Mouse (Mus musculus) forebrain, embryonic 16.5 days (tissue): Measurements from ENCODE around the gene Timp1. TPM values are rescaled to one million over a fixed set of nuclear protein-coding genes. Genes with fewer than 3 reads are reported as not detected.
A peak's percentile ranks its signal among the peaks of the same experiment; 100 is the strongest.

Source experiments
- ATAC-seq: fragments of 200-750 bp; cut with Nextera tagmentation; 2 replicates; pipeline ENCODE4 v1.8.0; 2017; ENCODE audit warnings: mild to moderate bottlenecking, moderate library complexity
- H3K27ac ChIP-seq: fragments of 300-500 bp; sonication (generic); 2 replicates; pipeline ENCODE4 v1.5.1; 2014; ENCODE audit warnings: low read length, control low read depth
- H3K27me3 ChIP-seq: fragments of 300-500 bp; sonication (generic); replicated peaks from 2 replicates; pipeline ENCODE4 v1.6.1; 2014; ENCODE audit warnings: low read length; ENCODE audit not compliant: control insufficient read depth, insufficient read depth
- H3K36me3 ChIP-seq: fragments of 300-500 bp; sonication (generic); 2 replicates; pipeline ENCODE4 v1.6.1; 2014; ENCODE audit not compliant: control insufficient read depth, insufficient read depth
- H3K4me1 ChIP-seq: fragments of 300-500 bp; sonication (generic); replicated peaks from 2 replicates; pipeline ENCODE4 v1.6.1; 2014; ENCODE audit warnings: low read length; ENCODE audit not compliant: control insufficient read depth, insufficient read depth
- H3K4me2 ChIP-seq: fragments of 300-500 bp; sonication (generic); 2 replicates; pipeline ENCODE4 v1.6.1; 2014; ENCODE audit warnings: mild to moderate bottlenecking, low read length, control low read depth
- H3K4me3 ChIP-seq: fragments of 300-500 bp; sonication (generic); replicated peaks from 2 replicates; pipeline ENCODE4 v1.5.1; 2014; ENCODE audit warnings: mild to moderate bottlenecking, low read length, control low read depth
- H3K9ac ChIP-seq: fragments of 300-500 bp; sonication (generic); replicated peaks from 2 replicates; pipeline ENCODE4 v1.6.1; 2014; ENCODE audit warnings: low read depth, low read length, control low read depth
- H3K9me3 ChIP-seq: fragments of 300-500 bp; sonication (generic); 2 replicates; pipeline ENCODE4 v1.6.1; 2016; ENCODE audit warnings: low read length; ENCODE audit not compliant: control insufficient read depth
- WGBS: fragments of 180-500 bp; shearing (Covaris S2); extraction: QIAGEN DNeasy Blood & Tissue Kit; methylation state at CpG from one replicate; pipeline ENCODE4 v1.1.7; 2014; 5-methylcytosine and 5-hydroxymethylcytosine counted together
- microRNA-seq: library from miRNA; unstranded; fragments of <30 nt; microRNA quantifications from one replicate; pipeline ENCODE4, GENCODE M21; 2017
- polyA plus RNA-seq: library from polyadenylated mRNA; unstranded; fragments of >200 nt; fragmentation: Nextera tagmentation; extraction: Ambion mirVana; gene quantifications from 2 replicates; pipeline ENCODE4 v1.2.1, GENCODE M21; 2015

The Timp1 gene
- polyA plus RNA-seq, 1 experiment from 2014 or later: 2.4 TPM

GRCm38 (mm10) chrX:20920844-20921364 is 50.9 kb downstream of the Timp1 start, which contains the start of gene Syn1:
Gene Syn1 (minus strand): TSS chrX:20921004.
- Histone ChIP-seq H3K27ac (peak within 1 kb of the TSS; percentile 66), H3K36me3 (no peaks in the 10 kb centered on the region), H3K27me3 (no peaks in the 10 kb centered on the region), H3K4me1 (peaks cover 9% of the 10 kb centered on the region; the same call in 1 of the 2 replicates), H3K4me2 (peak within 1 kb of the TSS; percentile 60), H3K4me3 (peak within 1 kb of the TSS; percentile 66), H3K9ac (peak within 1 kb of the TSS; percentile 67), H3K9me3 (no peaks in the 10 kb centered on the region)
- WGBS: 23% methylated on average over 32 of the region's 44 CpGs
- ATAC-seq: peak; percentile 97

- peak overlapping the region; percentile 65 for H3K27ac ChIP-seq
- ATAC-seq: no peak; the same call in 1 of the 2 replicates
Measured at GRCm38 (mm10) chrX:20921366-20921765, 51.4 kb downstream of the Timp1 start.

GRCm38 (mm10) chrX:20923506-20923905 is 53.5 kb downstream of the Timp1 start:
- H3K27ac ChIP-seq: no peak overlapping the region

More at GRCm38 (mm10) chrX:20921366-20921765, 51.4 kb downstream of the Timp1 start:
- Histone ChIP-seq H3K4me1 (peaks cover 9% of the 10 kb centered on the region; the same call in 1 of the 2 replicates), H3K27me3 (no peaks in the 10 kb centered on the region), H3K4me3 (peak overlapping the region; percentile 66), H3K4me2 (peak overlapping the region; percentile 60), H3K9me3 (no peaks in the 10 kb centered on the region), H3K9ac (no peak overlapping the region; the same call in 1 of the 2 replicates), H3K36me3 (no peaks in the 10 kb centered on the region)
- 42% methylated on average over 5 of the region's 5 CpGs for WGBS

More at GRCm38 (mm10) chrX:20923506-20923905, 53.5 kb downstream of the Timp1 start:
- H3K36me3 ChIP-seq: no peaks in the 10 kb centered on the region
- WGBS: 79% methylated on average over 1 of the region's 1 CpGs
- H3K27me3 ChIP-seq: no peaks in the 10 kb centered on the region
- H3K9me3 ChIP-seq: no peaks in the 10 kb centered on the region
- peaks cover 9% of the 10 kb centered on the region; the same call in 1 of the 2 replicates for H3K4me1 ChIP-seq
- no peak overlapping the region for H3K4me3 ChIP-seq
- no peak overlapping the region for H3K4me2 ChIP-seq
- ATAC-seq: no peak
- H3K9ac ChIP-seq: no peak overlapping the region

Small RNAs within 50 kb of the gene (microRNA-seq; reads per million reads assigned to microRNA genes)
- not detected for gene Gm24824
- 1.5 reads per million for gene Mir5617

Other genes with a start within 250 kb of the Timp1 start
- gene Uba1, start 211.8 kb upstream of the Timp1 start, polyA plus RNA-seq: 436 and 446 TPM in 2 replicates
- 132 and 137 TPM in 2 replicates for gene Cdk16, start 182.2 kb upstream of the Timp1 start, polyA plus RNA-seq
- 89.7 and 98.0 TPM in 2 replicates for gene Usp11, start 166.3 kb upstream of the Timp1 start, polyA plus RNA-seq
- gene Araf, start 72.4 kb upstream of the Timp1 start, polyA plus RNA-seq: 233 and 295 TPM in 2 replicates
- 37.5 and 37.7 TPM in 2 replicates for gene Syn1, start 50.8 kb downstream of the Timp1 start, polyA plus RNA-seq
- 4.4 and 6.4 TPM in 2 replicates for gene Cfp, start 61.4 kb downstream of the Timp1 start, polyA plus RNA-seq
- gene Elk1, start 80.4 kb downstream of the Timp1 start, polyA plus RNA-seq: 24.1 and 27.4 TPM in 2 replicates
- 36.4 and 39.8 TPM in 2 replicates for gene Uxt, start 91.9 kb downstream of the Timp1 start, polyA plus RNA-seq
- 9.6 and 11.7 TPM in 2 replicates for gene Zfp182, start 192.2 kb downstream of the Timp1 start, polyA plus RNA-seq
- gene Spaca5, start 198.2 kb downstream of the Timp1 start, polyA plus RNA-seq: not detected in 2 replicates
- gene Zfp300, start 219.4 kb downstream of the Timp1 start, polyA plus RNA-seq: 3.1 and 3.4 TPM in 2 replicates
- gene Ssxa1, start 245.7 kb downstream of the Timp1 start, polyA plus RNA-seq: not detected in 2 replicates